Mouse (Mus musculus): ENCODE measurements around the gene Slc39a12.

- TF ChIP-seq CTCF (conservative IDR thresholded peaks at IDR 0.05; ENCODE audit: low read length) (no peak), NANOG (IDR thresholded peaks at IDR 0.05; ENCODE audit: borderline replicate concordance, low read length) (no peak), POU5F1 (IDR thresholded peaks at IDR 0.05; ENCODE audit: borderline replicate concordance, low read length) (no peak)
Observed at GRCm38 (mm10) chr2:14543355-14543754, 155.2 kb downstream of the Slc39a12 start.

Measured in E14TG2a.4 (cell line).